Mouse (Mus musculus) forebrain, embryonic 12.5 days (tissue): Measurements from ENCODE around the gene Smpd3. TPM values are rescaled to one million over a fixed set of nuclear protein-coding genes. Genes with fewer than 3 reads are reported as not detected.

Experiments used
- ATAC-seq: fragments of 200-750 bp; cut with Nextera tagmentation; 2 replicates; pipeline ENCODE4 v1.8.0; 2017; ENCODE audit warnings: moderate TSS enrichment; ENCODE audit not compliant: low FRiP score
- H3K27ac ChIP-seq: fragments of 300-500 bp; sonication (generic); 2 replicates; pipeline ENCODE4 v1.5.1; 2016; ENCODE audit warnings: mild to moderate bottlenecking
- H3K27me3 ChIP-seq: fragments of 300-500 bp; sonication (generic); 2 replicates; pipeline ENCODE4 v1.6.1; 2016; ENCODE audit warnings: mild to moderate bottlenecking
- H3K36me3 ChIP-seq: fragments of 300-500 bp; sonication (generic); replicated peaks from 2 replicates; pipeline ENCODE4 v1.6.1; 2016; ENCODE audit warnings: mild to moderate bottlenecking
- H3K4me1 ChIP-seq: fragments of 300-500 bp; sonication (generic); 2 replicates; pipeline ENCODE4 v1.6.1; 2016
- H3K4me2 ChIP-seq: fragments of 300-500 bp; sonication (generic); 2 replicates; pipeline ENCODE4 v1.6.1; 2016; ENCODE audit warnings: mild to moderate bottlenecking, moderate library complexity
- H3K4me3 ChIP-seq: fragments of 300-500 bp; sonication (generic); replicated peaks from 2 replicates; pipeline ENCODE4 v1.5.1; 2016; ENCODE audit warnings: mild to moderate bottlenecking
- H3K9ac ChIP-seq: fragments of 300-500 bp; sonication (generic); 2 replicates; pipeline ENCODE4 v1.6.1; 2016; ENCODE audit warnings: mild to moderate bottlenecking
- H3K9me3 ChIP-seq: fragments of 300-500 bp; sonication (generic); 2 replicates; pipeline ENCODE4 v1.6.1; 2016
- WGBS: fragments of 180-500 bp; shearing (Covaris S2); methylation state at CpG from one replicate; pipeline ENCODE4 v1.1.7; 2016; 5-methylcytosine and 5-hydroxymethylcytosine counted together
- polyA plus RNA-seq: library from polyadenylated mRNA; unstranded; fragments of >200 nt; fragmentation: Nextera tagmentation; extraction: Ambion mirVana; gene quantifications from 2 replicates; pipeline ENCODE4 v1.2.1, GENCODE M21; 2016

The Smpd3 gene
- polyA plus RNA-seq, 1 experiment from 2014 or later, result 24.4 TPM

- Histone ChIP-seq H3K36me3 (no peaks in the 10 kb centered on the region), H3K4me3 (no peak overlapping the region), H3K4me2 (no peak overlapping the region), H3K27me3 (no peaks in the 10 kb centered on the region), H3K27ac (no peak overlapping the region), H3K4me1 (no peaks in the 10 kb centered on the region), H3K9ac (no peak overlapping the region), H3K9me3 (no peaks in the 10 kb centered on the region)
- ATAC-seq, result no peak
- 64% methylated on average over 11 of the region's 11 CpGs for WGBS
Measured at GRCm38 (mm10) chr8:106349398-106349797, 11.6 kb upstream of the Smpd3 start.

GRCm38 (mm10) chr8:106346123-106346522, 8.3 kb upstream of the Smpd3 start:
- no peak for ATAC-seq
- H3K27me3 ChIP-seq, result no peaks in the 10 kb centered on the region
- H3K27ac ChIP-seq, result no peak overlapping the region
- no peak overlapping the region for H3K4me2 ChIP-seq
- H3K9me3 ChIP-seq, result no peaks in the 10 kb centered on the region
- WGBS, result 76% methylated on average over 6 of the region's 6 CpGs
- no peaks in the 10 kb centered on the region for H3K4me1 ChIP-seq
- no peaks in the 10 kb centered on the region for H3K36me3 ChIP-seq
- no peak overlapping the region for H3K9ac ChIP-seq
- no peak overlapping the region for H3K4me3 ChIP-seq

- H3K9ac ChIP-seq, result no peak overlapping the region
- H3K27me3 ChIP-seq, result no peaks in the 10 kb centered on the region
- H3K4me2 ChIP-seq, result no peak overlapping the region
- no peak for ATAC-seq
- H3K9me3 ChIP-seq, result no peaks in the 10 kb centered on the region
- H3K4me1 ChIP-seq, result peaks cover 13% of the 10 kb centered on the region
- no peaks in the 10 kb centered on the region for H3K36me3 ChIP-seq
- WGBS, result 77% methylated on average over 5 of the region's 5 CpGs
- no peak overlapping the region for H3K27ac ChIP-seq
- no peak overlapping the region for H3K4me3 ChIP-seq
Measured at GRCm38 (mm10) chr8:106343471-106343870, 5.7 kb upstream of the Smpd3 start.

- H3K4me1 ChIP-seq, result peaks cover 13% of the 10 kb centered on the region
- H3K9ac ChIP-seq, result no peak overlapping the region
- H3K27me3 ChIP-seq, result no peaks in the 10 kb centered on the region
- no peaks in the 10 kb centered on the region for H3K9me3 ChIP-seq
- ATAC-seq, result no peak
- H3K4me2 ChIP-seq, result no peak overlapping the region
- 82% methylated on average over 7 of the region's 7 CpGs for WGBS
- H3K27ac ChIP-seq, result no peak overlapping the region
- H3K36me3 ChIP-seq, result no peaks in the 10 kb centered on the region
- H3K4me3 ChIP-seq, result no peak overlapping the region
Measured at GRCm38 (mm10) chr8:106342828-106343227, 5.0 kb upstream of the Smpd3 start.

GRCm38 (mm10) chr8:106338741-106339209, 987 bp upstream of the Smpd3 start:
- Histone ChIP-seq H3K27me3 (peaks cover 24% of the 10 kb centered on the region), H3K9me3 (no peaks in the 10 kb centered on the region), H3K4me3 (peak overlapping the region; percentile 63), H3K27ac (no peak overlapping the region), H3K4me1 (peaks cover 33% of the 10 kb centered on the region), H3K4me2 (peak overlapping the region; percentile 78), H3K36me3 (no peaks in the 10 kb centered on the region), H3K9ac (peak overlapping the region; percentile 34; the same call in 1 of the 2 replicates)
- ATAC-seq, result no peak
- WGBS, result 42% methylated on average over 8 of the region's 8 CpGs

- peaks cover 33% of the 10 kb centered on the region for H3K4me1 ChIP-seq
- peak overlapping the region; percentile 78 for H3K4me2 ChIP-seq
- H3K9ac ChIP-seq, result peak overlapping the region; percentile 86
- no peaks in the 10 kb centered on the region for H3K36me3 ChIP-seq
- peaks cover 24% of the 10 kb centered on the region for H3K27me3 ChIP-seq
- 1% methylated on average over 39 of the region's 41 CpGs for WGBS
- H3K9me3 ChIP-seq, result no peaks in the 10 kb centered on the region
- peak overlapping the region; percentile 86 for H3K27ac ChIP-seq
- peak overlapping the region; percentile 63 for H3K4me3 ChIP-seq
- ATAC-seq, result peak; percentile 45; the same call in 1 of the 2 replicates
Measured at GRCm38 (mm10) chr8:106336561-106336960, 1.2 kb downstream of the Smpd3 start.

- peak overlapping the region; percentile 78 for H3K4me2 ChIP-seq
- 59% methylated on average over 4 of the region's 4 CpGs for WGBS
- H3K9ac ChIP-seq, result peak overlapping the region; percentile 86
- H3K4me3 ChIP-seq, result peak overlapping the region; percentile 63
- H3K36me3 ChIP-seq, result no peaks in the 10 kb centered on the region
- no peaks in the 10 kb centered on the region for H3K9me3 ChIP-seq
- H3K27ac ChIP-seq, result peak overlapping the region; percentile 86; the same call in 1 of the 2 replicates
- H3K4me1 ChIP-seq, result peaks cover 33% of the 10 kb centered on the region
- no peak for ATAC-seq
- H3K27me3 ChIP-seq, result peaks cover 24% of the 10 kb centered on the region
Measured at GRCm38 (mm10) chr8:106336031-106336430, 1.8 kb downstream of the Smpd3 start.

- Histone ChIP-seq H3K9me3 (no peaks in the 10 kb centered on the region), H3K4me1 (peaks cover 33% of the 10 kb centered on the region), H3K36me3 (no peaks in the 10 kb centered on the region), H3K27ac (no peak overlapping the region), H3K27me3 (peaks cover 24% of the 10 kb centered on the region), H3K9ac (no peak overlapping the region), H3K4me3 (no peak overlapping the region), H3K4me2 (no peak overlapping the region)
- 66% methylated on average over 4 of the region's 4 CpGs for WGBS
- no peak for ATAC-seq
Measured at GRCm38 (mm10) chr8:106335196-106335595, 2.6 kb downstream of the Smpd3 start.

GRCm38 (mm10) chr8:106333346-106333745, 4.4 kb downstream of the Smpd3 start:
- 48% methylated on average over 8 of the region's 8 CpGs for WGBS
- Histone ChIP-seq H3K4me3 (no peak overlapping the region), H3K9ac (no peak overlapping the region), H3K36me3 (no peaks in the 10 kb centered on the region), H3K4me2 (no peak overlapping the region), H3K27me3 (peaks cover 24% of the 10 kb centered on the region), H3K27ac (no peak overlapping the region), H3K9me3 (no peaks in the 10 kb centered on the region), H3K4me1 (peaks cover 20% of the 10 kb centered on the region)
- no peak for ATAC-seq

- peaks cover 24% of the 10 kb centered on the region for H3K27me3 ChIP-seq
- no peak overlapping the region for H3K4me3 ChIP-seq
- H3K9ac ChIP-seq, result no peak overlapping the region
- H3K36me3 ChIP-seq, result no peaks in the 10 kb centered on the region
- H3K4me2 ChIP-seq, result no peak overlapping the region
- H3K27ac ChIP-seq, result no peak overlapping the region
- WGBS, result 75% methylated on average over 4 of the region's 4 CpGs
- no peaks in the 10 kb centered on the region for H3K9me3 ChIP-seq
- peaks cover 20% of the 10 kb centered on the region for H3K4me1 ChIP-seq
- ATAC-seq, result no peak
Measured at GRCm38 (mm10) chr8:106332498-106332897, 5.3 kb downstream of the Smpd3 start.

- WGBS, result 86% methylated on average over 4 of the region's 4 CpGs
- Histone ChIP-seq H3K27me3 (no peaks in the 10 kb centered on the region), H3K4me2 (no peak overlapping the region), H3K9me3 (no peaks in the 10 kb centered on the region), H3K4me3 (no peak overlapping the region), H3K4me1 (peaks cover 6% of the 10 kb centered on the region), H3K9ac (no peak overlapping the region), H3K36me3 (no peaks in the 10 kb centered on the region), H3K27ac (0 out of 2 replicates have a peak overlapping the region, but pooled peaks have one; percentile 8)
- ATAC-seq, result no peak
Measured at GRCm38 (mm10) chr8:106326624-106327023, 11.2 kb downstream of the Smpd3 start.

- Histone ChIP-seq H3K4me3 (no peak overlapping the region), H3K4me2 (no peak overlapping the region), H3K9me3 (no peaks in the 10 kb centered on the region), H3K4me1 (peaks cover 11% of the 10 kb centered on the region), H3K36me3 (no peaks in the 10 kb centered on the region), H3K27me3 (no peaks in the 10 kb centered on the region), H3K27ac (no peak overlapping the region), H3K9ac (no peak overlapping the region)
- no peak for ATAC-seq
- 84% methylated on average over 7 of the region's 7 CpGs for WGBS
Measured at GRCm38 (mm10) chr8:106321434-106321833, 16.4 kb downstream of the Smpd3 start.

- Histone ChIP-seq H3K27me3 (no peaks in the 10 kb centered on the region), H3K9ac (no peak overlapping the region), H3K4me3 (no peak overlapping the region), H3K4me1 (peaks cover 11% of the 10 kb centered on the region), H3K9me3 (no peaks in the 10 kb centered on the region), H3K4me2 (no peak overlapping the region), H3K36me3 (no peaks in the 10 kb centered on the region), H3K27ac (no peak overlapping the region)
- no peak for ATAC-seq
- WGBS, result 83% methylated on average over 6 of the region's 6 CpGs
Measured at GRCm38 (mm10) chr8:106320002-106320401, 17.8 kb downstream of the Smpd3 start.
